Mouse (Mus musculus) right cerebral cortex, adult 18-20 months (tissue): ENCODE measurements at regions not wholly inside any gene's neighbourhood (a gene's known extent, or its start where the extent isn't known, plus 50 kb on each side); places are given as distances from the start of the nearest gene placed in this dataset.
"Not testable (repeated sequence)": the region's sequence is repeated elsewhere in the genome, so short reads cannot be mapped to it uniquely, and the experiment has no call there.

ENCODE experiments used
- DNase-seq: peaks from one replicate; pipeline ENCODE4 v3.0.0; 2022; ENCODE audit warnings: mixed read lengths

- DNase-seq, result peak; percentile 8
Measured at GRCm38 (mm10) chr19:18025877-18026276, 188.4 kb upstream of the Pcsk5 start.

DNA sequence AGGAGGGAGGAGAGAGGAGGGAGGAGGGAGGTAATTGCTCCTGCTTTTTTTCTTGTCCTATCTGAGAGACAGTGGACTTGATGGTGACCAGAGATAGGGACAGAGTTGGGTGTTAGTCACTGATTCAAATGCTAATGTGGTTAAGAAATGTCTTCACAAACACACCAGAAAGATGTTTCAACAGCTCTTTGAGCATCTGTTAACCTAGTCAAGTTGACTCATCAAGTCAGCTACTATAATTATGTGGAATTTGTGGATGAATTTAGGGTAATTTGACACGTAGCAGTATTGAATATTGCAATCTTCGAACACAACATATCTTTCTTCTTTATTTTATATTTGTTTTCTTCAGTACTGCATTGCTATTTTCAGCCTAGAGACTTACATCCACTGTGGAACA lies 182.9 kb upstream of the Pcsk5 start:
- no peak for DNase-seq

GRCm38 (mm10) chr19:18015371-18015770 lies 177.9 kb upstream of the Pcsk5 start:
- no peak for DNase-seq

GRCm38 (mm10) chr19:18012029-18012428 lies 174.6 kb upstream of the Pcsk5 start:
- no peak for DNase-seq

- DNase-seq, result no peak
Measured at GRCm38 (mm10) chr19:17997561-17997960, 160.1 kb upstream of the Pcsk5 start.

- DNase-seq, result peak; percentile 63
Measured at GRCm38 (mm10) chr19:17983416-17983815, 146.0 kb upstream of the Pcsk5 start.

DNA sequence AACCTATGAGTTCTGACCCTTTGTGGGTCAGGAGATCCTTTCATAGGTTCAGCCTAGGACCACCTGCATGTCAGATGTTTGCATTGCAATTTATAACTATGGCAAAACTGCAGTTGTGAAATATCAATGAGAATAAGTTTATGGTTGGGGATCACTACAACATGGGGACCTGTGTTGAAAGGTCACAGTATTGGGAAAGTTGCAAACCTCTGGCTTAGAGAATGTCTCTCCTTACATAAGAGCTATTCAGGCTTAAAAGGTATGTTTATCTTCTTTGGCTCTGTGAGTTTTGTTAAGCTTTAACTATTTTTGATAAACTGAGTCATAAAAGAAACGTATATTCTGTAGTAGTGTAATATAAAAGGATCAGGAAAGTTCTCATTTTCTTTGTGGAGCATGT lies 128.1 kb upstream of the Pcsk5 start:
- no peak for DNase-seq

DNA sequence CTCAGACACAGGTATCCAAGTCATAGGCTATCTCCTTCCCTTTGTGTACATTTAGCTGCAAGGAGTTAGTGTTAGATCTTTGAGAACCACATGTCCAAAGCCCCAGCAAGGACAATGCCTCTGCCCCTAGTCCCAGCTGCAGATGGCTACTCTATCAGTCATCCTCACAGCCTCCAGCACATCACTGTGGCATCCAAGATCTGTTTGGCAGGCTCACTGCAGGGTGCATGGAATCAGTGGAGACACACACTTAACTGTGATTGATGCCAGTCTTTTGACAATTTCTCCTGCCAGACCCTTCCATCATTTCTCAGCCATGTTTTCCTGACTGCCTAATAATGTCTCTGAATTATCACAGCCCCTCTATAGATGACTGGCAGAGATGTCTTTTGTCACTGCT lies 121.0 kb upstream of the Pcsk5 start:
- DNase-seq, result no peak

- no peak for DNase-seq
Measured at GRCm38 (mm10) chr19:17932665-17933064, 95.2 kb upstream of the Pcsk5 start.

- DNase-seq, result not testable (repeated sequence)
Measured at GRCm38 (mm10) chr19:17927121-17927520, 89.7 kb upstream of the Pcsk5 start.

- peak; percentile 5 for DNase-seq
Measured at GRCm38 (mm10) chr19:17907579-17907978, 70.1 kb upstream of the Pcsk5 start.

GRCm38 (mm10) chr19:17904120-17904519 lies 66.7 kb upstream of the Pcsk5 start:
- no peak for DNase-seq

DNA sequence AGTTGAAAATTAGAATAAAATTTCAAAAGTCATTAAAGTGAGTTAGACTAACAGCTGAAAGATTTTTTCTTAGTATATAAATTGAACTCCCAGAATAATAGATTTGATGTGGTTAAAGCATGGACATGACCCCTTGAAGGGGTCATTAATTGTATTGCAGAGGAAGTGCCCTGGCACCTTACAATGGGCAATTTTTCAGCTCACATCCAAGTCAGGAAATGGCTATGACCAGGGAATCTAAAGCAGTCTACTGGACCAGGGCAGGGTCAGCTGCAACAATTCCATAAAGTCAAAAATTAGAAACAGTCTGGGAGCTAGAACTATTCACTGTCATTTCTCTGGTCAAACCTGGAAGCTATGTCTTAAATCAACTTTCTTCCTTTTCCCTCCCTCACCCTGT lies 55.2 kb upstream of the Pcsk5 start:
- no peak for DNase-seq
